8 mouse cellular contexts compared by ENCODE assay signal in genomic region chr1:69107485-69108158, GRCm38 (mm10). TPM values are rescaled to one million over a fixed set of nuclear protein-coding genes. Genes with fewer than 3 reads are reported as not detected.
A peak's percentile ranks its signal among the peaks of the same experiment; 100 is the strongest.
DNase-seq lines count a peak whose midpoint lies in the region; ATAC-seq and TF ChIP-seq lines count a peak whose summit lies in the region.

Gene Erbb4 (minus strand): TSS chr1:69108059.

- TF ChIP-seq POLR2A in embryonic fibroblast, embryonic 13.5 days (IDR thresholded peaks at IDR 0.05; ENCODE audit: low read depth, low read length) = no peak

- peak within 1 kb of the TSS; percentile 42 for H3K4me3 ChIP-seq in embryonic fibroblast, embryonic 13.5 days (ENCODE audit: insufficient read depth, low read length)
- peak within 1 kb of the TSS; percentile 81 for H3K4me3 ChIP-seq in hindbrain, embryonic 11.5 days (ENCODE audit: low read depth, low read length)
- peak within 1 kb of the TSS; percentile 58 for H3K4me3 ChIP-seq in stomach, embryonic 16.5 days (replicated peaks; ENCODE audit: low read length)

- no peaks in the 10 kb centered on the region; the same call in 1 of the 2 replicates for H3K27me3 ChIP-seq in hindbrain, embryonic 11.5 days (ENCODE audit: control insufficient read depth, insufficient read depth, low read length)
- H3K27me3 ChIP-seq in stomach, embryonic 16.5 days (ENCODE audit: control insufficient read depth, insufficient read depth, low read length) = peaks cover 20% of the 10 kb centered on the region

- H3K36me3 ChIP-seq in hindbrain, embryonic 11.5 days (ENCODE audit: control insufficient read depth, insufficient read depth, low read length) = no peaks in the 10 kb centered on the region
- H3K36me3 ChIP-seq in stomach, embryonic 16.5 days (ENCODE audit: control insufficient read depth, insufficient read depth, low read length) = no peaks in the 10 kb centered on the region

- WGBS in hindbrain, embryonic 11.5 days = 1% methylated on average over 58 of the region's 63 CpGs
- under 1% methylated on average over 63 of the region's 63 CpGs for WGBS in stomach, embryonic 16.5 days

- H3K4me1 ChIP-seq in embryonic fibroblast, embryonic 13.5 days (ENCODE audit: control insufficient read depth, insufficient read depth, low read length) = peaks cover 3% of the 10 kb centered on the region
- H3K4me1 ChIP-seq in hindbrain, embryonic 11.5 days (replicated peaks; ENCODE audit: control insufficient read depth, insufficient read depth, low read length) = no peaks in the 10 kb centered on the region; the same call in 1 of the 2 replicates
- H3K4me1 ChIP-seq in stomach, embryonic 16.5 days (ENCODE audit: control insufficient read depth, insufficient read depth, low read length) = peaks cover 29% of the 10 kb centered on the region

- DNase-seq in ES-CJ7 (ENCODE audit: low read depth, low spot score) = peak; percentile 25
- peak; percentile 6 to 14 for DNase-seq in adrenal gland, postnatal 36 days
- peak; percentile 61 for DNase-seq in hindbrain, embryonic 11.5 days (ENCODE audit: low spot score)
- DNase-seq in layer of hippocampus, postnatal 10 days (ENCODE audit: low spot score in 2 of 2) = peak; percentile 22 to 52
- no peak for DNase-seq in ovary, adult 18-20 months (ENCODE audit: low spot score)

- no peak for TF ChIP-seq CTCF in embryonic fibroblast, embryonic 13.5 days (IDR thresholded peaks at IDR 0.05; ENCODE audit: borderline replicate concordance, insufficient read depth, low read length)

- no peaks in the 10 kb centered on the region for H3K9me3 ChIP-seq in hindbrain, embryonic 11.5 days (ENCODE audit: control insufficient read depth, low read length)
- no peaks in the 10 kb centered on the region for H3K9me3 ChIP-seq in stomach, embryonic 16.5 days (replicated peaks; ENCODE audit: control insufficient read depth, low read length)

- H3K27ac ChIP-seq in embryonic fibroblast, embryonic 13.5 days (ENCODE audit: insufficient read depth, low read length) = no peak within 1 kb of the TSS
- peak within 1 kb of the TSS; percentile 36; the same call in 1 of the 2 replicates for H3K27ac ChIP-seq in hindbrain, embryonic 11.5 days (ENCODE audit: low read depth, low read length)
- H3K27ac ChIP-seq in stomach, embryonic 16.5 days (ENCODE audit: low read length) = no peak within 1 kb of the TSS

- peak within 1 kb of the TSS; percentile 74 for H3K9ac ChIP-seq in hindbrain, embryonic 11.5 days (ENCODE audit: low read depth, low read length)
- peak within 1 kb of the TSS; percentile 51 for H3K9ac ChIP-seq in stomach, embryonic 16.5 days (ENCODE audit: low read length)

- peak within 1 kb of the TSS; percentile 96 for H3K4me2 ChIP-seq in hindbrain, embryonic 11.5 days (replicated peaks; ENCODE audit: low read depth, low read length)
- H3K4me2 ChIP-seq in stomach, embryonic 16.5 days (ENCODE audit: low read depth, low read length) = peak within 1 kb of the TSS; percentile 99

- peak; percentile 41 for ATAC-seq in hindbrain, embryonic 11.5 days (ENCODE audit: low FRiP score)
- ATAC-seq in megakaryocyte-erythroid progenitor cell, adult 5-6 weeks (replicated peaks; ENCODE audit: low FRiP score, low TSS enrichment, poor library complexity, severe bottlenecking) = 0 out of 2 replicates have a peak, but pooled peaks have one; percentile 26
- 0 out of 2 replicates have a peak, but pooled peaks have one; percentile 7 for ATAC-seq in stomach, embryonic 16.5 days (ENCODE audit: insufficient read depth, low FRiP score)

RNA-seq across cellular contexts. Expression of gene Erbb4, which starts in this region (rescaled TPM):
- 1 to 10 TPM in 1 of 2 experiments, under 1 TPM in 1; 0.30 to 1.0 TPM for total RNA-seq in adrenal gland, postnatal 36 days (2021)
- 0.23 and 0.26 TPM in 2 replicates for polyA plus RNA-seq in embryonic fibroblast, embryonic 13.5 days (2011; ENCODE audit: insufficient read length, low read depth, missing spikeins)
- 5.6 and 10.2 TPM in 2 replicates for polyA plus RNA-seq in hindbrain, embryonic 11.5 days (2014; fragmentation: Nextera tagmentation; extraction: Ambion mirVana)
- total RNA-seq in layer of hippocampus, postnatal 10 days (2021) = 10 to 100 TPM; 41.0 to 42.0 TPM
- total RNA-seq in megakaryocyte-erythroid progenitor cell, adult 5-6 weeks (2014; fragmentation: Nextera tagmentation) = not detected in 2 replicates
- not detected in 2 replicates for total RNA-seq in megakaryocyte-erythroid progenitor cell, adult 5-6 weeks (2017)
- polyA plus RNA-seq in stomach, embryonic 16.5 days (2015; fragmentation: Nextera tagmentation; extraction: Ambion mirVana) = 0.35 and 0.44 TPM in 2 replicates

Comparison
In these comparisons a context has a peak if more than half of its experiments do, and no peak if none do; other contexts are left out.
1. RNA of gene Erbb4 (total RNA-seq): 41.0 to 42.0 TPM in layer of hippocampus, postnatal 10 days; 0.30 to 1.0 TPM in adrenal gland, postnatal 36 days and not detected in megakaryocyte-erythroid progenitor cell, adult 5-6 weeks; every median in the first group is over 10 times any median in the second.
2. Peak in ATAC-seq in megakaryocyte-erythroid progenitor cell, adult 5-6 weeks; RNA of the gene not detected or under 1 TPM.
3. Peak in ATAC-seq, H3K4me3 ChIP-seq, H3K9ac ChIP-seq and H3K4me2 ChIP-seq in stomach, embryonic 16.5 days; RNA of the gene not detected or under 1 TPM.
4. Peak in every context shown above with its lines, with median percentiles within 50 percentile points of each other: H3K4me3 ChIP-seq and ATAC-seq.